Mouse (Mus musculus) liver, embryonic 14.5 days (tissue): ENCODE measurements at regions not wholly inside any gene's neighbourhood (a gene's known extent, or its start where the extent isn't known, plus 50 kb on each side); places are given as distances from the start of the nearest gene placed in this dataset.

Source experiments
- ATAC-seq: fragments of 200-750 bp; cut with Nextera tagmentation; 2 replicates; pipeline ENCODE4 v1.8.0; 2017; ENCODE audit warnings: moderate number of reproducible peaks, mild to moderate bottlenecking, moderate library complexity; ENCODE audit not compliant: insufficient read depth
- DNase-seq, 3 experiments: peaks; one replicate each; pipeline ENCODE4 v3.0.0-alpha.2; 2012 to 2013; ENCODE audit warnings: low read depth in 3 of 3, low spot score in 3 of 3
- H3K27ac ChIP-seq: fragments of 300-500 bp; sonication (generic); 2 replicates; pipeline ENCODE4 v1.5.1; 2014; ENCODE audit warnings: moderate library complexity, mild to moderate bottlenecking, control low read depth, inconsistent platforms
- H3K27me3 ChIP-seq: fragments of 300-500 bp; sonication (generic); 2 replicates; pipeline ENCODE4 v1.6.1; 2014; ENCODE audit warnings: mild to moderate bottlenecking, low read length, moderate library complexity; ENCODE audit not compliant: control insufficient read depth, insufficient read depth
- H3K36me3 ChIP-seq: fragments of 300-500 bp; sonication (generic); replicated peaks from 2 replicates; pipeline ENCODE4 v1.6.1; 2014; ENCODE audit warnings: low read depth; ENCODE audit not compliant: control insufficient read depth, insufficient read depth
- H3K4me1 ChIP-seq, 2 experiments: fragments of 200-500 bp in 1 of 2; fragments of 300-500 bp in 1 of 2; sonication (generic) in 1 of 2; replicated peaks; 2 replicates each; pipeline ENCODE4 v1.6.1; 2012 to 2014; ENCODE audit warnings: antibody characterized with exemption in 1 of 2, inconsistent platforms in 1 of 2, low read length in 1 of 2; ENCODE audit not compliant: control insufficient read depth in 2 of 2, insufficient read depth in 2 of 2
- H3K4me2 ChIP-seq: fragments of 300-500 bp; sonication (generic); 2 replicates; pipeline ENCODE4 v1.6.1; 2014; ENCODE audit warnings: low read depth, mild to moderate bottlenecking, control low read depth, moderate library complexity
- H3K4me3 ChIP-seq, 2 experiments: fragments of 200-500 bp in 1 of 2; fragments of 300-500 bp in 1 of 2; sonication (generic) in 1 of 2; 2 replicates each; pipeline ENCODE4 v1.5.1; 2012 to 2014; ENCODE audit warnings: low read depth in 2 of 2, low read length in 2 of 2, mild to moderate bottlenecking in 2 of 2, control low read depth in 1 of 2, inconsistent platforms in 1 of 2, moderate library complexity in 1 of 2; ENCODE audit not compliant: insufficient read depth in 1 of 2
- H3K9ac ChIP-seq: fragments of 300-500 bp; sonication (generic); replicated peaks from 2 replicates; pipeline ENCODE4 v1.6.1; 2014; ENCODE audit warnings: mild to moderate bottlenecking, control low read depth, moderate library complexity
- H3K9me3 ChIP-seq: fragments of 300-500 bp; sonication (generic); 2 replicates; pipeline ENCODE4 v1.6.1; 2016; ENCODE audit warnings: low read length, mixed read lengths; ENCODE audit not compliant: control insufficient read depth
- CTCF ChIP-seq: IDR thresholded peaks from 2 replicates; pipeline ENCODE4 v1.5.1; 2016; ENCODE audit warnings: antibody characterized with exemption, low read depth, control low read depth
- EP300 ChIP-seq: IDR thresholded peaks from 2 replicates; pipeline ENCODE4 v1.6.1; 2016; ENCODE audit warnings: antibody characterized with exemption, low read depth
- WGBS: fragments of 180-500 bp; shearing (Covaris S2); extraction: QIAGEN DNeasy Blood & Tissue Kit; methylation state at CpG from one replicate; pipeline ENCODE4 v1.1.7; 2014; ENCODE audit not compliant: insufficient replicate concordance; 5-methylcytosine and 5-hydroxymethylcytosine counted together

DNA sequence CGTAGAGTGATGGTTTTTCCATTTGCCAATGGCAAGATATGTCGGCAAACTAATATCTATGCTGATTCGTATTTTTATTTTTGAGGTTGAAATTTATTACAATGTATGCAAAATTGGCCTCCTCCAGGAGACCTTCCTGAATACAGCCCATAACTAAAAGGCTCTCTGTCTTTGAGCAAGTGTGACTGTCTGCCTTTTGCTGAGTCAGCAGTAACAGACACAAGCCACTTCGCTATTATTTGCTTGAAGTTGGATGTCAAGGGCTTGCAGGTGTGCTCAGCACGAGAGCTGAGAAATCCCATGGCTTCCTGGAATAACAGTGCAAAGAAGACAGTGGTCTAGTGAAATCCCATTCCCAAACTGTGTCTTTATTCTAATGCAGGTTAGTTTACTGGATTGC lies 56.9 kb downstream of the Dmrt2 start:
- H3K4me1 ChIP-seq: no peaks in the 10 kb centered on the region
- WGBS: 64% methylated on average over 5 of the region's 5 CpGs
- TF ChIP-seq CTCF (no peak), EP300 (no peak)
- H3K4me2 ChIP-seq: no peak overlapping the region
- no peak overlapping the region for H3K9ac ChIP-seq
- H3K27ac ChIP-seq: no peak overlapping the region
- DNase-seq: no peak
- ATAC-seq: no peak
- H3K36me3 ChIP-seq: no peaks in the 10 kb centered on the region
- H3K27me3 ChIP-seq: no peaks in the 10 kb centered on the region
- H3K9me3 ChIP-seq: no peaks in the 10 kb centered on the region
- no peak overlapping the region for H3K4me3 ChIP-seq

DNA sequence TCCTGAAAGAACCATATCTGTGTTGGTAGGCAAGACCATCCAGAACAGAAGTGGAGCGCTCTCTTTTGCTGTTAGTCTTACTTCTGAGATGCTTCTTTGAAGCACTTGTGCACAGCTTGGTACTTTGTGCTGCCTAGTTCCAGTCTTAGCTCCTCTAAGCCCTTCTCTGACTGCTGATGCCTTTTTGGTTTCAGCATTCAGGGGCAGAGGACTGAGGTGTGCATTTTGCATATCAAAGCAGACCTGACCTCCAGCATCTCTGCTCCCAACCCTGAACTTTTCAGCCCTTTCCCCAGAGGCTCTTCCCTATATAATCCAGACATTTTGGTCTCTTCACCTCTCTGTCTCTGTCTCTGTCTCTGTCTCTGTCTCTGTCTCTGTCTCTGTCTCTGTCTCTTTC lies 57.4 kb downstream of the Dmrt2 start:
- Histone ChIP-seq H3K36me3 (no peaks in the 10 kb centered on the region), H3K27me3 (no peaks in the 10 kb centered on the region), H3K4me2 (no peak overlapping the region), H3K9me3 (no peaks in the 10 kb centered on the region), H3K4me3 (no peak overlapping the region), H3K4me1 (no peaks in the 10 kb centered on the region), H3K9ac (no peak overlapping the region), H3K27ac (no peak overlapping the region)
- no peak for TF ChIP-seq CTCF
- no peak for TF ChIP-seq EP300
- DNase-seq (no peak), ATAC-seq (no peak)
- 64% methylated on average over 1 of the region's 1 CpGs for WGBS

DNA sequence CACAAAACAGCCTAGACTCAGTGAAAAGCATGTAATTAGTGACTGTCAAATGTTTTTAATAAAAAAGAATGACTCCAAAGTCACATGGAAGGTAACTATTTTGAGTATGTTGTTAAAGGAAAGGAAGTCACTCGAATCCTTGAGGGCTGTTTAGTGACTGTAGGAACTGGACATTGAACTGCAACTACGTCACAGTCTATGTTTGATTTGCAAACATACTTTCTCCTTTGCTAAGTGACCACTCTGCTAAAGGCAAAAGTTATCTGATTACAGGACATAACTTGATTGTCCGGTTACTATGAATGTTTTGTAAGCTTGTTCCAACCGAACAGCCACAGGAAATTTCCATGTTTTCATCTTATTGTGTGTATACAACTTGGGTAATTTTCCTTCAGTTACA lies 106.2 kb downstream of the Dmrt2 start:
- no peak for TF ChIP-seq CTCF
- TF ChIP-seq EP300: no peak
- 56% methylated on average over 4 of the region's 4 CpGs for WGBS
- Histone ChIP-seq H3K9me3 (no peaks in the 10 kb centered on the region), H3K27me3 (no peaks in the 10 kb centered on the region), H3K27ac (no peak overlapping the region), H3K4me2 (no peak overlapping the region), H3K36me3 (no peaks in the 10 kb centered on the region), H3K9ac (no peak overlapping the region), H3K4me3 (no peak overlapping the region), H3K4me1 (peaks cover 0 to 5% of the 10 kb centered on the region in 2 experiments; a peak in 1 of 4 replicates)
- ATAC-seq (no peak), DNase-seq (no peak)

DNA sequence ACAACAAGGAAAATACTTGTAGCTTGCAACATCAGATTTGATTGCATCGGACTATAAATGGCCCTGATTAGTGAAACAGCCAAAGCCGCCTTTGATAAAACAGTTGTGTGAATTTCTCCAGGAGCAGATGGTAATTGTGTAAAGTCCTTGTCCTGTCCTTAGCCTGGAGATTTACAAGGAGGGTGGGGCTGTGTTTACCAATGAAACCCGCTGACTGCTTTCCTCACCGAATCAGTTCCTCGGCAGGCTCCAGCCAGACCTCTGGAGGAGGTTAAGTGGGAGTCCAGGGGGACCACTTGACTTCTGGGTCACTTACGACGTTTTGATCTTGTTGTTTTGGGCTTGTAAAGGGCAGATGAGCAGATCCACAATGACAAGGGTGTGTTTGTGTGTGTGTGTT lies 107.1 kb downstream of the Dmrt2 start:
- no peak overlapping the region for H3K27ac ChIP-seq
- H3K9ac ChIP-seq: no peak overlapping the region
- no peak for DNase-seq
- no peak overlapping the region for H3K4me3 ChIP-seq
- WGBS: 54% methylated on average over 7 of the region's 7 CpGs
- no peaks in the 10 kb centered on the region for H3K27me3 ChIP-seq
- H3K4me1 ChIP-seq: peaks cover 0 to 5% of the 10 kb centered on the region in 2 experiments; a peak in 1 of 4 replicates
- H3K4me2 ChIP-seq: no peak overlapping the region
- no peak for TF ChIP-seq CTCF
- no peak for TF ChIP-seq EP300
- H3K9me3 ChIP-seq: no peaks in the 10 kb centered on the region
- no peaks in the 10 kb centered on the region for H3K36me3 ChIP-seq
- no peak for ATAC-seq

DNA sequence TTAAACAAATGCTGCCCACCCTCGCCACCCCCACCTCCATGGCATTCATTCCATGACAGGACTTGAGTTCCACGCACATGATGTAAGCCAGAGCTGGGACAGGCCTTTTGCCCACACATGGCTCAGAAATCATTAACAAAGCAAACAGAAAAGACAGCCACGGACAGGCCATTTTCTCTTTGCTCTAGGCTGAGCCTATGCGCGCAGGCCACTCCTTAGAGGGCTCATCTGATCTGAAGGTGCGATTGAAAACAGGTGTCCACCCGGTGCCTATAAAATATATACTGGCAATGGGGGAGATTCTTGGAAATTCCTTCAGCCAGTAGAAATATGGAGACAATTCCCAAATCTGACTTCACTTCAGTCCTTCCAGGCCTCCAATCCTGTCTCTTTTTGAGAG lies 109.1 kb downstream of the Dmrt2 start:
- no peak for DNase-seq
- H3K4me3 ChIP-seq: no peak overlapping the region
- no peaks in the 10 kb centered on the region for H3K9me3 ChIP-seq
- H3K27me3 ChIP-seq: no peaks in the 10 kb centered on the region
- no peak overlapping the region for H3K27ac ChIP-seq
- TF ChIP-seq CTCF (no peak), EP300 (no peak)
- peaks cover 0 to 5% of the 10 kb centered on the region in 2 experiments; a peak in 1 of 4 replicates for H3K4me1 ChIP-seq
- ATAC-seq: no peak
- WGBS: 68% methylated on average over 7 of the region's 7 CpGs
- H3K4me2 ChIP-seq: no peak overlapping the region
- H3K9ac ChIP-seq: no peak overlapping the region
- H3K36me3 ChIP-seq: no peaks in the 10 kb centered on the region

DNA sequence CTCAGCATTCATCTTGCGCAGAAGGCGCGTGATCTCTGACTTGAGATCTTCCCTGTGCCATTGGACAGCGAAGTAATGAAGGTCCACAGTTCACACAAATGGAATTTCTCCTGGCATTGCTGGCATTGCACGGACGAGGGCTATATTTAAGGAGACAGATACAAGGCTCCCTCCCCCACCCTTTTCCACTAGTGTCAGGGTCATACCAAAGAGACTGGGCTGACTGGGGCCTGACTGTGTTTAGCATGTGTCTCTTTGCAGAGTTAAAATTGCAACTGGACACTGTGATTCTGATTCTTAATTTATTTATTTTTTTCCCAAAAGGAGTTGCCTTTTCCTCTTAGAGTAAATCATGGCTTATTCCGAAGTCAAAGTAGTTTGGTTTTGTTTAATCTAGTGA lies 130.5 kb downstream of the Dmrt2 start:
- H3K9me3 ChIP-seq: no peaks in the 10 kb centered on the region
- H3K27ac ChIP-seq: no peak overlapping the region
- TF ChIP-seq CTCF: no peak
- TF ChIP-seq EP300: no peak

More for the DNA sequence above, 130.5 kb downstream of the Dmrt2 start:
- Histone ChIP-seq H3K9ac (no peak overlapping the region), H3K4me3 (no peak overlapping the region), H3K36me3 (no peaks in the 10 kb centered on the region), H3K27me3 (no peaks in the 10 kb centered on the region), H3K4me2 (no peak overlapping the region), H3K4me1 (no peaks in the 10 kb centered on the region)
- DNase-seq (no peak), ATAC-seq (no peak)
- WGBS: 55% methylated on average over 7 of the region's 7 CpGs
